Mouse (Mus musculus): Measurements from ENCODE around the gene Fosb. TPM values are rescaled to one million over a fixed set of nuclear protein-coding genes. Genes with fewer than 3 reads are reported as not detected.

The Fosb gene
- polyA plus RNA-seq, 1 experiment = 1.9 TPM

DNA sequence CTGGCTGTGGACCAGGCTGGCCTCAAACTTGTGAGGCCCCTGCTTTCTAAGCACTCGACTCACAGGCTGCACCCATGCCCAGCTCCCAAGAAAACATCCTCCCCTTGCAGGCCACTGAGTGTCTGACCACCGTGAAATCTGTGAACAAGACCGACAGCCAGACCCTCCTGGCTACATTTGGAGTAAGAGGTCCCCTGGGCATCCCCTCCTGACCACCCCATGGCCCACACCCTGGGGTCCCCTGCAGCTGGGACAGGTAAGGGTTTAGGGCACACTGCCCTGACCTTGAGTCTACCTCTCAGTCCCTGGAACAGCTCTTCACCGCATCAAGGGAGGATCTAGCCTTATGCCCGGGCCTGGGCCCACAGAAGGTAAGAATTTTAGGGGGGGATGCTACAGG, 45.1 kb upstream of the Fosb start:
- no peaks in the 10 kb centered on the region for H3K36me3 ChIP-seq (ENCODE audit: control insufficient read depth, insufficient read depth, low read length)
- WGBS = 94% methylated on average over 5 of the region's 5 CpGs
- DNase-seq = no peak
- peaks cover 7% of the 10 kb centered on the region for H3K4me1 ChIP-seq (replicated peaks; ENCODE audit: control insufficient read depth, insufficient read depth, low read length)
- no peak overlapping the region for H3K27ac ChIP-seq (ENCODE audit: control insufficient read depth, insufficient read depth, low read length)
- H3K27me3 ChIP-seq (ENCODE audit: control insufficient read depth, insufficient read depth, low read length) = no peaks in the 10 kb centered on the region
- H3K4me3 ChIP-seq (ENCODE audit: control insufficient read depth, insufficient read depth, low read length) = no peak overlapping the region
- no peak for TF ChIP-seq CTCF (IDR thresholded peaks at IDR 0.05; ENCODE audit: borderline replicate concordance, control insufficient read depth, extremely low read depth, insufficient read depth, low read length, poor library complexity)

DNA sequence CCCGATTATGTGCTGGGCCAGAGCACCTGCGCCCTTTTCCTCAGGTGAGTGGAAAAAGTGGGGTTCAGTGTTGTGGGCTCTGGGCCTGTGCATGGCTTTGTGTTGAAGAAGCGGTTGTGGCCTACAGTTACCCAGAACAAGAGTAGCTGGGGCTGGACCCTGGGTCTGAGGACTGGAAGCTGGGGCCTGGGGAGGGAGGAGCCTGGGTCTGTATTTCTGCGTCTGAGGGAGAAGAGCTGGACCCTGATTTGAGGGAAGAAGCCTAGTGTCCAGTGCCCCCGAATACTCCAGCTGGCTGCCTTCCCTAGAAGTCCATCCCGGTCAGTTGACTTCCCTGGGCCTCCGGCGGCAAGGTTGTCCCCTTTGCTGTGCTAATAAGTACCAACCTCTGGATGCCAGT, 40.4 kb upstream of the Fosb start:
- WGBS = 97% methylated on average over 8 of the region's 8 CpGs
- DNase-seq = no peak
- no peaks in the 10 kb centered on the region for H3K27me3 ChIP-seq (ENCODE audit: control insufficient read depth, insufficient read depth, low read length)
- H3K27ac ChIP-seq (ENCODE audit: control insufficient read depth, insufficient read depth, low read length) = no peak overlapping the region
- TF ChIP-seq POLR2A (IDR thresholded peaks at IDR 0.05; ENCODE audit: control insufficient read depth, extremely low read depth, insufficient read depth, low read length, poor library complexity) (no peak), CTCF (IDR thresholded peaks at IDR 0.05; ENCODE audit: borderline replicate concordance, control insufficient read depth, extremely low read depth, insufficient read depth, low read length, poor library complexity) (no peak)
- no peak overlapping the region for H3K4me3 ChIP-seq (ENCODE audit: control insufficient read depth, insufficient read depth, low read length)
- H3K36me3 ChIP-seq (ENCODE audit: control insufficient read depth, insufficient read depth, low read length) = no peaks in the 10 kb centered on the region
- H3K4me1 ChIP-seq (replicated peaks; ENCODE audit: control insufficient read depth, insufficient read depth, low read length) = peaks cover 6% of the 10 kb centered on the region

DNA sequence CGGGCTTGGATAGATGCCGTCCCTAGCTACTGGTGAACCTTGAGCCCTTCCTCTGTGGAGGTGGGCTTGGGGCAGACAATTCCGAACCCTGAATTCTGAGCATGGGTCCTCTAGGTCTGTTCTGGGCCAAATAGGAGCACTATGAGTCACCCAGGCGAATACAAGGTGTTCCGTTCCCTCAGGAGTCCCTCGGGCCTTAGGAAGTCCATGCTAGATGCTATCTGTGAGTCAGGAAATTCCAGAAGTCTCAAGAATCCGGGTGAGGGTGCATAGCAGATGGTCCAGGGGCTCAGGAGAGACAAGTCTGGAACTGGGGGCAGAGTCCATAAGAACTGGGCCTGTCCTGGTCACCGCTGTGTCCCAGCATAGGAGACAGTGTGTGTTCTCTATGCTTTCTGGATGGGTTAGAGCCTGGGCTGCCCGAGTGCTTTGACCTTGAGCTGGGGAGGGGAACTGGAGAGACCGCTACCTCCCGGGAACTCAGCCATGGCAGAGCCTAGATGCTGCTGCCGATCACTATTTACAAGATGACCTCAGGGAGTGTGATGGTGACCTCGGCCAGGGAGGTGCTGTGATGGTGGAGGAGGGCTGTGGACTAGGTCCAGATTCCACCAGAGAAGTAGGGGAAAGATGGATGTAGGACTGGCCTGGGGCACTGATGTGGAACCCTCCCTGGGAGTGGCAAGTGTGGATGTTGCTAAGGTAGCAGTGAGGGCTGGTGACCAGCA, 39.5 kb upstream of the Fosb start:
- Histone ChIP-seq H3K4me3 (ENCODE audit: control insufficient read depth, insufficient read depth, low read length) (no peak overlapping the region), H3K36me3 (ENCODE audit: control insufficient read depth, insufficient read depth, low read length) (no peaks in the 10 kb centered on the region), H3K4me1 (replicated peaks; ENCODE audit: control insufficient read depth, insufficient read depth, low read length) (peaks cover 10% of the 10 kb centered on the region), H3K27ac (ENCODE audit: control insufficient read depth, insufficient read depth, low read length) (no peak overlapping the region), H3K27me3 (ENCODE audit: control insufficient read depth, insufficient read depth, low read length) (no peaks in the 10 kb centered on the region)
- no peak for DNase-seq
- WGBS = 93% methylated on average over 13 of the region's 13 CpGs
- TF ChIP-seq CTCF (IDR thresholded peaks at IDR 0.05; ENCODE audit: borderline replicate concordance, control insufficient read depth, extremely low read depth, insufficient read depth, low read length, poor library complexity) = no peak
- no peak for TF ChIP-seq POLR2A (IDR thresholded peaks at IDR 0.05; ENCODE audit: control insufficient read depth, extremely low read depth, insufficient read depth, low read length, poor library complexity)

DNA sequence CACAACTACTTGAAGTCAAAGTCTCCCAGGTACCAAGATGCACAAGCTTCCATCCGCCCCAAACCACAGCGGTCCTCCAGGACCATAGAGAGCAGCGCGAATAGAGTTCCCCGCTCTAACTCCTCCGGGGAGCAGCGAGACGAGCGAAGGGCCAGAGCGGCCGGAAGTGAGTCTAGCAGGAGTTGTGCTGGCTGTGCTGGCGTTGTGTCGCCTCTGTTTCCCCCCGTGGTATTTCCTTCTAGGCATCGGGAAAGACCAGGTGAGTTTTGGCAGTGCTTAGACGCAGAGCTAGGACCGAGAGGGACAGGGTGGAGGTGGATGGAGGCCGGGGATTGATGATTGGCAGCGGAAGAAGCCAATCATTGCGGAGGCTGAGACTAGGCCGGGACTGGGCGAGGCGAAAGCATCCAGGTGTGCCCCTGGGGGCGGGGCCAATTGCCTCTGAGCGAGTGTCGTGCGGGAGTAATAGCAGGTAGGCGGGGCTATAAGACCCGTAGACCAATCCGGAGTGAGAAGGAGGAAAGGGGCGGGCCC, 35.2 kb upstream of the Fosb start:
- H3K4me1 ChIP-seq (replicated peaks; ENCODE audit: control insufficient read depth, insufficient read depth, low read length) = peaks cover 18% of the 10 kb centered on the region
- WGBS = under 1% methylated on average over 31 of the region's 31 CpGs
- peaks cover 7% of the 10 kb centered on the region; the same call in 1 of the 2 replicates for H3K27me3 ChIP-seq (ENCODE audit: control insufficient read depth, insufficient read depth, low read length)
- peak overlapping the region; percentile 85 for H3K4me3 ChIP-seq (ENCODE audit: control insufficient read depth, insufficient read depth, low read length)
- H3K36me3 ChIP-seq (ENCODE audit: control insufficient read depth, insufficient read depth, low read length) = no peaks in the 10 kb centered on the region
- TF ChIP-seq CTCF (IDR thresholded peaks at IDR 0.05; ENCODE audit: borderline replicate concordance, control insufficient read depth, extremely low read depth, insufficient read depth, low read length, poor library complexity) (peak; percentile 45; the same call in 1 of the 2 replicates), POLR2A (IDR thresholded peaks at IDR 0.05; ENCODE audit: control insufficient read depth, extremely low read depth, insufficient read depth, low read length, poor library complexity) (no peak)
- peak overlapping the region; percentile 55; the same call in 1 of the 2 replicates for H3K27ac ChIP-seq (ENCODE audit: control insufficient read depth, insufficient read depth, low read length)
- DNase-seq = peak; percentile 97

DNA sequence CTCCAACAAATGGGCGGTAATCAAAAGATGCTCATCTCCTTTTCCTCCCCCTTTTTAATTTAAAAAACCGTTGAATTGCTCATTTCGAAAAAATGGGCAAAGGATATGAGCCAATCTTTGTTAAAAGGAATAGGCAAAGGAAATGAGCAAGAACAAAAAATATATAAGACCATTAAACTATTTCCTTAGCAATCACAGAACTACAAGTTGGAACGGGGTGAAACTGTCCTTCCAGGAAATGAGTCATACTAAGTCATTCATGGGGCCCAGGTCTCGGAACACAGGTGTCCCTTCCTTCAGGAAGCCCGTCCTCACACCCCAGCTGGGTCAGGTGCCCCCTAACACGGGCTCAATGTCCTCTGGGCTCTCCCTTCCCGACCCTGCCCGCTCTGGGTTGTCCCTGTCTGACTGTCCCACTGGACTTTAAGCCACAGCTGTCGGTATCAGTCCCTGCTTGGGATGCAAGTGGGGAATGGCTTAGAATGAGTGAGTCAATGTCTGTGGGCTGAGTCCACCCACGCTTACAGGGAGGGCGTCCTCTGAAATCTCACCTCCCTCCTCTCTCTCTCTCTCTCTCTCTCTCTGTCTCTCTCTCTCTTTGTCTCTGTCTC, 34.5 kb upstream of the Fosb start, which contains the start of gene Ercc1:
Ercc1 (plus strand) TSS at position 542 of the 611 bp plus-strand sequence.
- H3K27ac ChIP-seq (ENCODE audit: control insufficient read depth, insufficient read depth, low read length) = peak within 1 kb of the TSS; percentile 55; the same call in 1 of the 2 replicates
- peaks cover 7% of the 10 kb centered on the region; the same call in 1 of the 2 replicates for H3K27me3 ChIP-seq (ENCODE audit: control insufficient read depth, insufficient read depth, low read length)
- H3K4me1 ChIP-seq (replicated peaks; ENCODE audit: control insufficient read depth, insufficient read depth, low read length) = peaks cover 18% of the 10 kb centered on the region
- DNase-seq = no peak
- 11% methylated on average over 12 of the region's 12 CpGs for WGBS
- H3K4me3 ChIP-seq (ENCODE audit: control insufficient read depth, insufficient read depth, low read length) = peak within 1 kb of the TSS; percentile 85
- H3K36me3 ChIP-seq (ENCODE audit: control insufficient read depth, insufficient read depth, low read length) = no peaks in the 10 kb centered on the region
- TF ChIP-seq CTCF (IDR thresholded peaks at IDR 0.05; ENCODE audit: borderline replicate concordance, control insufficient read depth, extremely low read depth, insufficient read depth, low read length, poor library complexity) (no peak), POLR2A (IDR thresholded peaks at IDR 0.05; ENCODE audit: control insufficient read depth, extremely low read depth, insufficient read depth, low read length, poor library complexity) (no peak)

DNA sequence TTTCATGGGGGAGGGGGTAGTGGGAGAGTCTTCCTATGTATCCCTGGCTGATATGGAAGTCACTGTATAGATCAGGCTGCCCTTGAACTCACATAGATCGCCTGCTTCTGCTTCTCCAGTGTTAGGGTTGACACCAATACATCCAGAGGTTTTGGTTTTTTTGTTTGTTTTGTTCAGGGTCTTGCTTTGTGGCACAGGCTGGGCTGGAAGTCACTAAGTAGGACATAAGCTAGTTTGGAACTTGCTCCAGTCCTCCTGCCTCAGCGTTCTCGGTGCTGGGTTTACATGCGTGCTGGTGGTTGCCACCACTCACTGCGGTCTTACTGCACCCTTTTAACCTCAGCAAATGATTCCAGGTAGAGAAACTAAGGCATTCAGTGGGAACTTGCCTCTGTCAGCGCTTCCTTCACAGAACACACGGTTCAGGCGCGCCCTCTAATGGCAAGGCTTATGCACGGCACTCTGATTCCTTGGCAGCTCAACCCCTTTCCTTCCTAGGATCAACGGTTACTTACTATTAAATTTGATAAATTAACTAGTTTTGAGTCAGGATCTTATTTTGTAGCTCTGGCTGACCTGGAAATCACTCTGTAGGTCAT, 33.5 kb upstream of the Fosb start:
- Histone ChIP-seq H3K27me3 (ENCODE audit: control insufficient read depth, insufficient read depth, low read length) (peaks cover 7% of the 10 kb centered on the region; the same call in 1 of the 2 replicates), H3K36me3 (ENCODE audit: control insufficient read depth, insufficient read depth, low read length) (no peaks in the 10 kb centered on the region), H3K27ac (ENCODE audit: control insufficient read depth, insufficient read depth, low read length) (no peak overlapping the region), H3K4me3 (ENCODE audit: control insufficient read depth, insufficient read depth, low read length) (no peak overlapping the region), H3K4me1 (replicated peaks; ENCODE audit: control insufficient read depth, insufficient read depth, low read length) (peaks cover 18% of the 10 kb centered on the region)
- WGBS = under 1% methylated on average over 11 of the region's 11 CpGs
- TF ChIP-seq CTCF (IDR thresholded peaks at IDR 0.05; ENCODE audit: borderline replicate concordance, control insufficient read depth, extremely low read depth, insufficient read depth, low read length, poor library complexity) = peak; percentile 68; the same call in 1 of the 2 replicates
- TF ChIP-seq POLR2A (IDR thresholded peaks at IDR 0.05; ENCODE audit: control insufficient read depth, extremely low read depth, insufficient read depth, low read length, poor library complexity) = no peak
- peak; percentile 70 for DNase-seq
